Mouse (Mus musculus): ENCODE results near the gene Rnd3. TPM values are rescaled to one million over a fixed set of nuclear protein-coding genes. Genes with fewer than 3 reads are reported as not detected.

The Rnd3 gene
- total and polyA plus RNA-seq, 3 experiments: not detected

DNA sequence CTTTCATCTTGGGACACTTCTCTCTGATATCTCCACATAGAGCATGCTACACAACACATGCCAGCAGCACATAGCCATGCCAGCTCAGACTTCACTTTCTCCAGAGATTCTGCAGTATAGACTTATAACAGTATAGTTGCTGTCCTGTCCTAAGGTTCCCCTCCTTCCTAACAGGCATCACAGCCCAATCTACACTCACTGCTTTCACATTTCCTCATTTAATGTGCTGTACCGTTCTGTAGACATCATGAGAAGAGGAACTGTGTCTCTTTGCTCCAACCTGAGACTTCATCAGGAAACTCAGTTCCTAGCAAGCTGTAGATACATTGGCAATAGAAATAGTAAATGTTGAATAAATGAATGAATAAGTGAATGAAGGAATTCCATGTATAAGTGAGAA is 49.7 kb downstream of the Rnd3 start:
- TF ChIP-seq NELFE (IDR thresholded peaks at IDR 0.05; ENCODE audit: low read depth, low read length): no peak
- no peak for TF ChIP-seq POLR2AphosphoS5 (IDR thresholded peaks at IDR 0.05; ENCODE audit: borderline replicate concordance, low read depth, low read length)
- no peak for TF ChIP-seq JUND (IDR thresholded peaks at IDR 0.05; ENCODE audit: low read depth, low read length)
- TF ChIP-seq HCFC1 (IDR thresholded peaks at IDR 0.05; ENCODE audit: low read depth, low read length): no peak
- no peaks in the 10 kb centered on the region for H3K27me3 ChIP-seq (ENCODE audit: control insufficient read depth in 1 of 2, insufficient read depth in 2 of 2, low read length in 2 of 2)
- no peak for DNase-seq (ENCODE audit: low read depth, low spot score)
- no peak overlapping the region for H3K4me3 ChIP-seq (ENCODE audit: control insufficient read depth in 1 of 2, insufficient read depth in 1 of 2, low read depth in 2 of 2, low read length in 2 of 2)
- no peaks in the 10 kb centered on the region for H3K9me3 ChIP-seq (replicated peaks; ENCODE audit: insufficient read depth, low read length)
- H3K27ac ChIP-seq (ENCODE audit: control insufficient read depth, low read depth, low read length): no peak overlapping the region
- H3K4me1 ChIP-seq (ENCODE audit: control insufficient read depth in 1 of 2, insufficient read depth in 2 of 2, low read length in 2 of 2): no peaks in the 10 kb centered on the region
- H3K9ac ChIP-seq (ENCODE audit: control insufficient read depth, low read depth, low read length, poor library complexity, severe bottlenecking): no peak overlapping the region
- no peaks in the 10 kb centered on the region for H3K79me2 ChIP-seq (ENCODE audit: control insufficient read depth, insufficient read depth, low read length, poor library complexity)
- H3K36me3 ChIP-seq (ENCODE audit: control insufficient read depth in 1 of 2, insufficient read depth in 2 of 2, low read length in 2 of 2): no peaks in the 10 kb centered on the region

DNA sequence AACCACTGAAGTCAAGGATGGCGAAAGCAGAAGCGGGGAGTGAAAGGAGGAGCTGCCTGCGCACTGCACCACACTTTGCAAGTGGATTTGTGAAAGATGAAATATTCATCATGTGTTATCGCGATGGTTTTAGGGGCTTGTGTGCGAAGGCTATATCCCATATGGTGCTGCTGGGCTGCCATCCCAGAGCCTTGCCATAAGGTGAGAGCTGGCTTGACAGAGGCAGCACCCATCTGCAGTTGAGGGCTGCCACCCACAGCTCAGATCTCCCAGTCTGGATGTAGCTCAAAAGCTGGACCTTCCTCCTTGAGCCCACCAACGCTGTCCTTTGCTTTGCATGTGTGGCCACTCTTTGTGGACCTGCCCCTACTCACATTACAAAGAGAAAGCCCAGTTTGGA is 58.2 kb downstream of the Rnd3 start:
- Histone ChIP-seq H3K27me3 (ENCODE audit: control insufficient read depth in 1 of 2, insufficient read depth in 2 of 2, low read length in 2 of 2) (no peaks in the 10 kb centered on the region), H3K27ac (ENCODE audit: control insufficient read depth, low read depth, low read length) (no peak overlapping the region), H3K4me3 (ENCODE audit: control insufficient read depth in 1 of 2, insufficient read depth in 1 of 2, low read depth in 2 of 2, low read length in 2 of 2) (no peak overlapping the region), H3K79me2 (ENCODE audit: control insufficient read depth, insufficient read depth, low read length, poor library complexity) (no peaks in the 10 kb centered on the region), H3K4me1 (ENCODE audit: control insufficient read depth in 1 of 2, insufficient read depth in 2 of 2, low read length in 2 of 2) (no peaks in the 10 kb centered on the region), H3K36me3 (ENCODE audit: control insufficient read depth in 1 of 2, insufficient read depth in 2 of 2, low read length in 2 of 2) (no peaks in the 10 kb centered on the region), H3K9ac (ENCODE audit: control insufficient read depth, low read depth, low read length, poor library complexity, severe bottlenecking) (no peak overlapping the region), H3K9me3 (replicated peaks; ENCODE audit: insufficient read depth, low read length) (no peaks in the 10 kb centered on the region)
- TF ChIP-seq E2F4 (IDR thresholded peaks at IDR 0.05; ENCODE audit: borderline replicate concordance, low read depth, low read length) (no peak), TCF12 (IDR thresholded peaks at IDR 0.05; ENCODE audit: low read depth, low read length) (no peak), RAD21 (IDR thresholded peaks at IDR 0.05; ENCODE audit: low read depth, low read length) (no peak), ELF1 (IDR thresholded peaks at IDR 0.05; ENCODE audit: low read depth, low read length) (no peak), MAX (IDR thresholded peaks at IDR 0.05; ENCODE audit: low read length) (no peak), ZC3H11A (IDR thresholded peaks at IDR 0.05; ENCODE audit: low read depth, low read length) (no peak), SIN3A (IDR thresholded peaks at IDR 0.05; ENCODE audit: low read length) (no peak)
- no peak for DNase-seq (ENCODE audit: low read depth, low spot score)

- no peak for DNase-seq (ENCODE audit: low read depth, low spot score)
- TF ChIP-seq EP300 (IDR thresholded peaks at IDR 0.05; ENCODE audit: low read depth in 1 of 2, low read length in 2 of 2): no peak
- TF ChIP-seq USF2 (IDR thresholded peaks at IDR 0.05; ENCODE audit: borderline replicate concordance in 1 of 2, insufficient read depth in 1 of 2, low read depth in 1 of 2, low read length in 2 of 2): no peak
- TF ChIP-seq MAZ (IDR thresholded peaks at IDR 0.05; ENCODE audit: low read depth, low read length): no peak
- no peak for TF ChIP-seq MAX (IDR thresholded peaks at IDR 0.05; ENCODE audit: low read length)
- no peak for TF ChIP-seq TBP (IDR thresholded peaks at IDR 0.05; ENCODE audit: low read depth, low read length)
- no peak for TF ChIP-seq RAD21 (IDR thresholded peaks at IDR 0.05; ENCODE audit: low read depth, low read length)
- no peak for TF ChIP-seq NELFE (IDR thresholded peaks at IDR 0.05; ENCODE audit: low read depth, low read length)
- no peak for TF ChIP-seq RCOR1 (IDR thresholded peaks at IDR 0.05; ENCODE audit: low read depth, low read length)
- TF ChIP-seq CHD2 (IDR thresholded peaks at IDR 0.05; ENCODE audit: low read length): no peak
- no peak for TF ChIP-seq KAT2A (conservative IDR thresholded peaks at IDR 0.05; ENCODE audit: low read depth, low read length)
- no peak for TF ChIP-seq ZMIZ1 (IDR thresholded peaks at IDR 0.05; ENCODE audit: low read depth, low read length)
- TF ChIP-seq SMC3 (IDR thresholded peaks at IDR 0.05; ENCODE audit: low read depth, low read length): no peak
- no peak for TF ChIP-seq MXI1 (IDR thresholded peaks at IDR 0.05; ENCODE audit: low read depth, low read length)
- TF ChIP-seq GABPA (IDR thresholded peaks at IDR 0.05; ENCODE audit: low read depth, low read length): no peak
- TF ChIP-seq SIN3A (IDR thresholded peaks at IDR 0.05; ENCODE audit: low read length): no peak
- TF ChIP-seq POLR2AphosphoS5 (IDR thresholded peaks at IDR 0.05; ENCODE audit: borderline replicate concordance, low read depth, low read length): no peak
- TF ChIP-seq JUND (IDR thresholded peaks at IDR 0.05; ENCODE audit: low read depth, low read length): no peak
- TF ChIP-seq POLR2A (IDR thresholded peaks at IDR 0.05; ENCODE audit: control insufficient read depth in 1 of 2, insufficient read depth in 1 of 2, low read depth in 1 of 2, low read length in 2 of 2, poor library complexity in 1 of 2): no peak
- TF ChIP-seq UBTF (IDR thresholded peaks at IDR 0.05; ENCODE audit: borderline replicate concordance, insufficient read depth, low read depth, low read length): no peak
- Histone ChIP-seq H3K9me3 (replicated peaks; ENCODE audit: insufficient read depth, low read length) (no peaks in the 10 kb centered on the region), H3K4me1 (ENCODE audit: control insufficient read depth in 1 of 2, insufficient read depth in 2 of 2, low read length in 2 of 2) (no peaks in the 10 kb centered on the region), H3K27me3 (ENCODE audit: control insufficient read depth in 1 of 2, insufficient read depth in 2 of 2, low read length in 2 of 2) (no peaks in the 10 kb centered on the region), H3K4me3 (ENCODE audit: control insufficient read depth in 1 of 2, insufficient read depth in 1 of 2, low read depth in 2 of 2, low read length in 2 of 2) (no peak overlapping the region), H3K27ac (ENCODE audit: control insufficient read depth, low read depth, low read length) (no peak overlapping the region), H3K36me3 (ENCODE audit: control insufficient read depth in 1 of 2, insufficient read depth in 2 of 2, low read length in 2 of 2) (no peaks in the 10 kb centered on the region), H3K9ac (ENCODE audit: control insufficient read depth, low read depth, low read length, poor library complexity, severe bottlenecking) (no peak overlapping the region), H3K79me2 (ENCODE audit: control insufficient read depth, insufficient read depth, low read length, poor library complexity) (no peaks in the 10 kb centered on the region)
Observed at GRCm38 (mm10) chr2:51090049-51090448, 58.9 kb downstream of the Rnd3 start.
